ENCODE assay signal across 29 mouse cellular contexts in the genomic region with DNA sequence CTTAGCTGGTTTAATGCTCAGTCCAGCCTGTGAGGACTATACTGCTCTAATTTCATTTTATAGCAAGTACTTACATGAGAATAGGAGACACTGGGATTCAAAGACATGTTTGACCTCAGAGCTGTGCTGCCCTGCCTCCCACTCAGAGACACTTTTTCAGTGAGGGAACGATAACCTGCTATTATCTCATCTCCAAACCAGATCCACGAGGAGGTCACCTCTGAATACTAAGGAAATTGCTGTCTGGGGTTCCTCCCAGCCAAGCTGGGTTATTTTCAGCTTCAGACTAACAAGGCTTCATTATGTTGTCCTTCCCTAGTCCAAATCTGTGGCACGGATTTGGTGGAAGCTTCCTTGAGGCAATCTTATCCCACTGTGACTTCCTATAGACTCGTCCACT. TPM values are rescaled to one million over a fixed set of nuclear protein-coding genes. Genes with fewer than 3 reads are reported as not detected.
A peak's percentile ranks its signal among the peaks of the same experiment; 100 is the strongest.
DNase-seq lines count a peak whose midpoint lies in the region; ATAC-seq and TF ChIP-seq lines count a peak whose summit lies in the region.
"Had no signal": no experiment of that assay in that cellular context is flagged by ENCODE, and none has a peak within 500 bp of the region (broad histone marks: within the 10 kb centered on the region; RNA-seq: fewer than 3 reads in every experiment).

No protein-coding gene starts in this region.

- H3K27ac ChIP-seq in forebrain, embryonic 11.5 days (ENCODE audit: low read depth, low read length), result no peak overlapping the region
- H3K27ac ChIP-seq in forebrain, embryonic 10.5 days, result no peak overlapping the region
- H3K27ac ChIP-seq in liver, adult 2 months (replicated peaks; ENCODE audit: insufficient read depth, low read depth, low read length), result peak overlapping the region; percentile 91
- no peak overlapping the region for H3K27ac ChIP-seq in liver, embryonic 11.5 days (ENCODE audit: low read depth, low read length)
- H3K27ac ChIP-seq in intestine, embryonic 15.5 days, result no peak overlapping the region
- H3K27ac ChIP-seq: embryonic facial prominence, embryonic 10.5 days; embryonic facial prominence, embryonic 12.5 days; forebrain, embryonic 13.5 days; forebrain, embryonic 15.5 days had no signal

- H3K4me1 ChIP-seq in forebrain, embryonic 11.5 days (replicated peaks; ENCODE audit: control insufficient read depth, insufficient read depth, low read length), result no peaks in the 10 kb centered on the region
- peaks cover 20% of the 10 kb centered on the region for H3K4me1 ChIP-seq in forebrain, embryonic 10.5 days
- H3K4me1 ChIP-seq in liver, adult 2 months (ENCODE audit: control insufficient read depth, insufficient read depth, low read length), result peaks cover 52% of the 10 kb centered on the region
- H3K4me1 ChIP-seq in liver, embryonic 11.5 days (replicated peaks; ENCODE audit: control insufficient read depth, insufficient read depth, low read length), result no peaks in the 10 kb centered on the region
- no peaks in the 10 kb centered on the region for H3K4me1 ChIP-seq in intestine, embryonic 15.5 days (replicated peaks)
- H3K4me1 ChIP-seq: embryonic facial prominence, embryonic 12.5 days; forebrain, embryonic 13.5 days; forebrain, embryonic 15.5 days had no signal

- WGBS in forebrain, embryonic 11.5 days, result 69% methylated on average over 4 of the region's 4 CpGs
- 75% methylated on average over 4 of the region's 4 CpGs for WGBS in forebrain, embryonic 10.5 days
- WGBS in liver, adult 2 months, result 61% methylated on average over 4 of the region's 4 CpGs
- WGBS in liver, embryonic 11.5 days, result 58% methylated on average over 4 of the region's 4 CpGs
- 62% methylated on average over 4 of the region's 4 CpGs for WGBS in intestine, embryonic 15.5 days

- H3K36me3 ChIP-seq in forebrain, embryonic 11.5 days (ENCODE audit: control insufficient read depth, insufficient read depth, low read length), result no peaks in the 10 kb centered on the region
- H3K36me3 ChIP-seq in forebrain, embryonic 10.5 days (replicated peaks), result no peaks in the 10 kb centered on the region
- H3K36me3 ChIP-seq in liver, adult 2 months (ENCODE audit: control insufficient read depth, insufficient read depth, low read length), result peaks cover 43% of the 10 kb centered on the region
- no peaks in the 10 kb centered on the region; the same call in 1 of the 2 replicates for H3K36me3 ChIP-seq in liver, embryonic 11.5 days (ENCODE audit: control insufficient read depth, insufficient read depth, low read length)
- H3K36me3 ChIP-seq in intestine, embryonic 15.5 days, result no peaks in the 10 kb centered on the region
- H3K36me3 ChIP-seq: embryonic facial prominence, embryonic 10.5 days; embryonic facial prominence, embryonic 12.5 days; forebrain, embryonic 15.5 days; G1E had no signal

- no peaks in the 10 kb centered on the region for H3K27me3 ChIP-seq in forebrain, embryonic 11.5 days (ENCODE audit: control insufficient read depth, insufficient read depth, low read length)
- no peaks in the 10 kb centered on the region for H3K27me3 ChIP-seq in forebrain, embryonic 10.5 days (ENCODE audit: poor library complexity, severe bottlenecking)
- no peaks in the 10 kb centered on the region for H3K27me3 ChIP-seq in liver, adult 2 months (ENCODE audit: control insufficient read depth, insufficient read depth, low read length)
- no peaks in the 10 kb centered on the region for H3K27me3 ChIP-seq in liver, embryonic 11.5 days (replicated peaks; ENCODE audit: control insufficient read depth, insufficient read depth, low read length)
- H3K27me3 ChIP-seq in intestine, embryonic 15.5 days (replicated peaks), result no peaks in the 10 kb centered on the region
- H3K27me3 ChIP-seq: CH12.LX; embryonic facial prominence, embryonic 12.5 days; forebrain, embryonic 13.5 days; forebrain, embryonic 15.5 days; Patski had no signal

- no peak overlapping the region for H3K4me3 ChIP-seq in forebrain, embryonic 11.5 days (ENCODE audit: low read depth, low read length)
- no peak overlapping the region for H3K4me3 ChIP-seq in forebrain, embryonic 10.5 days
- H3K4me3 ChIP-seq in liver, adult 2 months (ENCODE audit: insufficient read depth, low read depth, low read length), result no peak overlapping the region
- H3K4me3 ChIP-seq in liver, embryonic 11.5 days (ENCODE audit: low read depth, low read length), result no peak overlapping the region
- no peak overlapping the region for H3K4me3 ChIP-seq in intestine, embryonic 15.5 days (replicated peaks)
- H3K4me3 ChIP-seq: embryonic facial prominence, embryonic 10.5 days; embryonic facial prominence, embryonic 12.5 days; forebrain, embryonic 13.5 days; forebrain, embryonic 15.5 days had no signal

- ATAC-seq in forebrain, embryonic 11.5 days (replicated peaks; ENCODE audit: low FRiP score), result no peak
- no peak for ATAC-seq in liver, embryonic 11.5 days (replicated peaks; ENCODE audit: low FRiP score)
- ATAC-seq in intestine, embryonic 15.5 days, result no peak
- ATAC-seq: activated CD4-positive, CD25-positive, alpha-beta regulatory T cell, adult 4 months; CD4-positive, CD25-positive, alpha-beta regulatory T cell, adult 4 months; forebrain, embryonic 13.5 days; forebrain, embryonic 15.5 days; forebrain, postnatal 0 days; Patski had no signal

- peaks cover 5% of the 10 kb centered on the region; the same call in 1 of the 2 replicates for H3K79me2 ChIP-seq in liver, adult 2 months (ENCODE audit: control insufficient read depth, insufficient read depth, low read length)

- no peaks in the 10 kb centered on the region for H3K9me3 ChIP-seq in forebrain, embryonic 11.5 days (ENCODE audit: control insufficient read depth, low read length)
- H3K9me3 ChIP-seq in forebrain, embryonic 10.5 days, result no peaks in the 10 kb centered on the region
- H3K9me3 ChIP-seq in liver, embryonic 11.5 days (ENCODE audit: control insufficient read depth, low read length), result no peaks in the 10 kb centered on the region; the same call in 1 of the 2 replicates
- H3K9me3 ChIP-seq in intestine, embryonic 15.5 days, result no peaks in the 10 kb centered on the region
- H3K9me3 ChIP-seq: embryonic facial prominence, embryonic 10.5 days; embryonic facial prominence, embryonic 12.5 days; forebrain, embryonic 13.5 days; forebrain, embryonic 15.5 days had no signal

- no peak overlapping the region for H3K4me2 ChIP-seq in forebrain, embryonic 11.5 days (ENCODE audit: low read depth, low read length, severe bottlenecking)
- H3K4me2 ChIP-seq in liver, embryonic 11.5 days, result no peak overlapping the region
- H3K4me2 ChIP-seq in intestine, embryonic 15.5 days (replicated peaks), result no peak overlapping the region
- H3K4me2 ChIP-seq: embryonic facial prominence, embryonic 12.5 days; forebrain, embryonic 13.5 days; forebrain, embryonic 15.5 days had no signal

- peak; percentile 11 for DNase-seq in forebrain, embryonic 11.5 days (ENCODE audit: low spot score)
- no peak for DNase-seq in forebrain, embryonic 10.5 days (ENCODE audit: extremely low spot score, low spot score)
- no peak for DNase-seq in liver, adult 2 months (ENCODE audit: extremely low read depth, low read depth, low spot score)
- no peak for DNase-seq in liver, embryonic 11.5 days (ENCODE audit: low spot score)
- peak; percentile 53 for DNase-seq in brain, adult 2 months (ENCODE audit: low read depth, low spot score)
- DNase-seq: adrenal gland, adult 8-10 months; adrenal gland, postnatal 14 days; adrenal gland, postnatal 36 days; B cell, adult 2 months; cerebellum, adult 11-12 months; cerebellum, adult 2 months; cerebellum, adult 9-10 months; cerebellum, postnatal 10 days; cerebellum, postnatal 25 days; forebrain, postnatal 0 days had no signal

- H3K9ac ChIP-seq in forebrain, embryonic 11.5 days (ENCODE audit: low read length), result no peak overlapping the region
- peak overlapping the region; percentile 1; the same call in 1 of the 2 replicates for H3K9ac ChIP-seq in liver, adult 2 months (ENCODE audit: low read depth, low read length)
- H3K9ac ChIP-seq in liver, embryonic 11.5 days (ENCODE audit: low read depth, low read length), result no peak overlapping the region
- no peak overlapping the region for H3K9ac ChIP-seq in intestine, embryonic 15.5 days
- H3K9ac ChIP-seq: embryonic facial prominence, embryonic 12.5 days; forebrain, embryonic 13.5 days; forebrain, embryonic 15.5 days; forebrain, postnatal 0 days had no signal

- TF ChIP-seq POLR2A in liver, adult 2 months (IDR thresholded peaks at IDR 0.05; ENCODE audit: extremely low read depth, insufficient read depth, low read length), result no peak

- TF ChIP-seq CTCF in liver, adult 2 months (IDR thresholded peaks at IDR 0.05; ENCODE audit: low read depth, low read length), result no peak

RNA-seq across cellular contexts. Expression of gene Gm17662, which starts 37.2 kb away (rescaled TPM):
- polyA plus RNA-seq in forebrain, embryonic 11.5 days (2014; fragmentation: Nextera tagmentation; extraction: Ambion mirVana), result not detected in 2 replicates
- not detected in 2 replicates for polyA plus RNA-seq in forebrain, embryonic 10.5 days (2016; fragmentation: Nextera tagmentation; extraction: Ambion mirVana)
- not detected in 2 replicates for total RNA-seq in liver, adult 2 months (2014; rRNA removed)
- not detected in 2 replicates for polyA plus RNA-seq in liver, adult 2 months (2012; rRNA removed)
- not detected in 2 replicates for polyA plus RNA-seq in liver, embryonic 11.5 days (2014; fragmentation: Nextera tagmentation; extraction: Ambion mirVana)
- polyA plus RNA-seq in intestine, embryonic 15.5 days (2015; fragmentation: Nextera tagmentation; extraction: Ambion mirVana), result not detected in 2 replicates
- total RNA-seq: adrenal gland, adult 18-20 months; adrenal gland, adult 8-10 months; adrenal gland, postnatal 14 days; adrenal gland, postnatal 36 days; CH12.LX; forebrain, postnatal 0 days; G1E had no signal
- polyA plus RNA-seq: activated CD4-positive, CD25-positive, alpha-beta regulatory T cell, adult 4 months; brain, embryonic 14.5 days; CD4-positive, CD25-positive, alpha-beta regulatory T cell, adult 4 months; cerebellum, adult 2 months; cortical plate, adult 2 months; embryonic facial prominence, embryonic 10.5 days; embryonic facial prominence, embryonic 12.5 days; embryonic facial prominence, embryonic 14.5 days; forebrain, embryonic 13.5 days; forebrain, embryonic 15.5 days; forebrain, postnatal 0 days; G1E; Patski had no signal

RNA-seq across cellular contexts. Expression of gene C8b, which starts 53.8 kb away (rescaled TPM):
- polyA plus RNA-seq in forebrain, embryonic 11.5 days (2014; fragmentation: Nextera tagmentation; extraction: Ambion mirVana), result not detected in 2 replicates
- 0.11 TPM in 1 of 2 replicates, not detected in the other for polyA plus RNA-seq in forebrain, embryonic 10.5 days (2016; fragmentation: Nextera tagmentation; extraction: Ambion mirVana)
- total RNA-seq in liver, adult 2 months (2014; rRNA removed), result 244 and 263 TPM in 2 replicates
- 62.9 and 83.5 TPM in 2 replicates for polyA plus RNA-seq in liver, adult 2 months (2012; rRNA removed)
- polyA plus RNA-seq in liver, embryonic 11.5 days (2014; fragmentation: Nextera tagmentation; extraction: Ambion mirVana), result 2.3 and 2.4 TPM in 2 replicates
- 0.52 and 0.81 TPM in 2 replicates for polyA plus RNA-seq in intestine, embryonic 15.5 days (2015; fragmentation: Nextera tagmentation; extraction: Ambion mirVana)
- total RNA-seq: adrenal gland, adult 18-20 months had no signal
- polyA plus RNA-seq: activated CD4-positive, CD25-positive, alpha-beta regulatory T cell, adult 4 months; CD4-positive, CD25-positive, alpha-beta regulatory T cell, adult 4 months; cerebellum, adult 2 months; embryonic facial prominence, embryonic 14.5 days; forebrain, embryonic 13.5 days; forebrain, embryonic 15.5 days; G1E; Patski had no signal

RNA-seq across cellular contexts. Expression of gene C8a, which starts 56.3 kb away (rescaled TPM):
- polyA plus RNA-seq in forebrain, embryonic 11.5 days (2014; fragmentation: Nextera tagmentation; extraction: Ambion mirVana), result not detected in 2 replicates
- not detected in 2 replicates for polyA plus RNA-seq in forebrain, embryonic 10.5 days (2016; fragmentation: Nextera tagmentation; extraction: Ambion mirVana)
- 231 and 250 TPM in 2 replicates for total RNA-seq in liver, adult 2 months (2014; rRNA removed)
- polyA plus RNA-seq in liver, adult 2 months (2012; rRNA removed), result 56.6 and 71.3 TPM in 2 replicates
- 7.5 and 8.7 TPM in 2 replicates for polyA plus RNA-seq in liver, embryonic 11.5 days (2014; fragmentation: Nextera tagmentation; extraction: Ambion mirVana)
- 0.08 and 0.23 TPM in 2 replicates for polyA plus RNA-seq in intestine, embryonic 15.5 days (2015; fragmentation: Nextera tagmentation; extraction: Ambion mirVana)
- total RNA-seq: forebrain, postnatal 0 days; G1E had no signal
- polyA plus RNA-seq: activated CD4-positive, CD25-positive, alpha-beta regulatory T cell, adult 4 months; CD4-positive, CD25-positive, alpha-beta regulatory T cell, adult 4 months; embryonic facial prominence, embryonic 10.5 days; embryonic facial prominence, embryonic 12.5 days; embryonic facial prominence, embryonic 14.5 days; forebrain, embryonic 13.5 days; forebrain, embryonic 15.5 days; forebrain, postnatal 0 days; G1E; Patski had no signal

Comparison
In these comparisons a context has a peak if more than half of its experiments do, and no peak if none do; other contexts are left out.
1. DNase-seq: peak in forebrain, embryonic 11.5 days (single experiment) and brain, adult 2 months (single experiment); none in forebrain, embryonic 10.5 days (single experiment), liver, adult 2 months (single experiment) and liver, embryonic 11.5 days (single experiment).
2. RNA of gene C8b, which starts 53.8 kb away (polyA plus RNA-seq): 62.9 to 83.5 TPM in liver, adult 2 months; 2.3 to 2.4 TPM in liver, embryonic 11.5 days, 0.52 to 0.81 TPM in intestine, embryonic 15.5 days, 0.11 TPM in forebrain, embryonic 10.5 days and not detected in forebrain, embryonic 11.5 days; every median in the first group is over 10 times any median in the second.